Mouse (Mus musculus) lung, postnatal 10 days (tissue): Measurements from ENCODE around the gene Tlr6.
A peak's percentile ranks its signal among the peaks of the same experiment; 100 is the strongest.

Source experiments
- DNase-seq: peaks from one replicate; pipeline ENCODE4 v3.0.0; 2021

Gene Tlr6

DNA sequence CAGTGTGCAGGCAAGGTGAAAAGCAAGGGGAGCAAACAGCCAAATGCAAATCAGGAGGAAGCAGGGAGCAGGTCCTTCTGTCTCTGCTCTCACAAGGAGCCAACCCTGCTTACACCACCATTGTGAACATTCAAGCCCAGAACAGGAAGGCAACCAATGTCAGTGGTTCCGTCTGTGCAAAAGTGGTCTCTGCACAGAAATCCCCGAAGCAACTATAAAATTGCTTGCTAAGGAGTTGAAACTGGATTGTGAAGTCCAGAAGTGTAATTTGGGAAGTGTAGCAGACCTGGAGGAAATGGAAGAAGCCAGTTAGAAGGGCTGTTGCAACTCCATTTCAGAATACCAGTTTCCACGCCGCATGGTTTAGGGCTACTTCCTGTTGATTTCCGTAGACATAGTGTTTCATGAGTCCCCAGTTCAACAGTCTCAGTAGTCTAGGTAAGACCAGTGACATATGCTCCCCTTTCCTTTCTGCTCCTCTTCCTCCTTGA is 37.0 kb downstream of the Tlr6 start:
- no peak for DNase-seq

DNA sequence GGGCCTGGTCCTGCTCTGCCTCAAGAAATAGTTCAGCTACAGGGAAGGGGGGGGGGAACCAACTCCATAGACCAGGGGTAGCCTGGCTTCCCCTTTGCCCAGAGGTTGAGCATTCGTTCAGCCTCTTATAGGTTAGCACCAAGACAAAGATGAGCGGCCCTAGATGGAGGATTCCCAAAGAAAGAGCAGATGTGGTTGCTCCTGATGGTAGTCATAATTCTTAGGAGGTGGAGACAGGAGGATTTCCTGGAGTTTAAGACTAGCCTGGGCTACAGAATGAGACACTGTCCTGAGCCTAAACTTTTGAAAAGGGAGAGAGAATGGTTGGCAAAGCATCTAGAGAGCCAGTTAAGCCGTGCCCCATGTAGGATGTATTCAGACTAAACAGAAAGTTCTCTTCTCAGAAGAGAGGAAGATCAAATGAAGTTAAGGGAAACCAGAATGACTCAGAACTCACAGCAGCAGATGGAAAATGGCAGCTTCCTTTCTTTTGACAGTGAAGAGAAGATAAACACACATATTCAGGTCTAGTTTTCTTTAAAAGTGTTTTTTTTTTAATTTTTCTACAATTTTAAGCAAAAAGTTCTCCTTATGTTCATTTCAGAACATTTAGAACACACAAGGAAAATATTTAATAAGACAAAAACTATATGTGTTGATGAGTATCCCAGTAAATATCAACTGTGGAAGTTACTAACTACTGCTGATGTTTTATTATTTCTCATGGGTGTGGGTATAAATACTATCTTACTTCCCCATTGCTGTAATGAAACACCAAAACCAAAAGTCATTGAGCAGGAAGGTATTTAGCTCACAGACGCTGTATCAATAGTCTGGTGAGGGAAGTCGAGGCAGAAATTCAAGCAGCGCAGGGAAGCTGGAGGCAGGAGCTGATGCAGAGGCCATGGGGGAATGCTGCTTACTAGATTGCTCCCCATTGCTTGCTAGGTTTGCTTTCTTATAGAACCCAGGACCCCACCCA is 41.0 kb downstream of the Tlr6 start:
- DNase-seq = no peak

DNA sequence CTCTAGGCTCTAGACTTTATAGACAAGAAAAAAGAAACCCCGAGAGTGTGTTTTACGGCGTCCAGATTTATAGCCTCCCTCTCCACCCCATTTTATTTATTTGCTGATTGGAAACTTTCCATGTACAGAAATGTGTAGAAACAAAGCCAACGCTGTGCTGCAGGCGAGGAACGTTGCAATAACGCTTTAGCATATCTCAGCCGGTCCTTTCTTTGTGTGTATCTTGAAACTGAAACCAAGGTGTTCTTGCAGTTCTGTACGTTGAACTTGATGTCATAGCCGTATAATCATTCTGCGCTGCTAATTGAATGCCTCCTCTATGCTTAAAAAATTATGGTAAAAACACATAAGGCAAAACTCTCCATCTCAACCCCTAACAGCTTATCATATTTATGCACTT is 42.2 kb downstream of the Tlr6 start:
- no peak for DNase-seq

DNA sequence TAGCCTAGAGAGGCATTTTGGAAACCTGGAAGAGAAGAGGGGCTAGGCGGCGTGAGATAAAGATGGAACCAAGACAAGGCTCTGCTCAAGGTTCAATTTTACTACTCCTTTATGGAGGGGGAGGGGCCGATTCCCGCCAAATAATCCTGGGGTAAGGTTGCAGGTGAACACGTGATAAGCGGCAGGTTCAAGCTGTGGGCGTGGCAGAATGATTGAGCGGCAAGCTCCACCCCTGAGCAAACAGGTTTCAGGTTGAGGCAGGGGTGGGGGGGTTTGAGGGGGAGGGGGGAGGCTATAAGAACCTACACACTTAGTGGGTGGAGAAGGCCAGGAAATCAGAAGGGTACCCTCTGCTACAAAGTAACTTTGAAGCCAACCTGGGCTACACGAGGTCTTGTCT is 42.7 kb downstream of the Tlr6 start:
- no peak for DNase-seq

DNA sequence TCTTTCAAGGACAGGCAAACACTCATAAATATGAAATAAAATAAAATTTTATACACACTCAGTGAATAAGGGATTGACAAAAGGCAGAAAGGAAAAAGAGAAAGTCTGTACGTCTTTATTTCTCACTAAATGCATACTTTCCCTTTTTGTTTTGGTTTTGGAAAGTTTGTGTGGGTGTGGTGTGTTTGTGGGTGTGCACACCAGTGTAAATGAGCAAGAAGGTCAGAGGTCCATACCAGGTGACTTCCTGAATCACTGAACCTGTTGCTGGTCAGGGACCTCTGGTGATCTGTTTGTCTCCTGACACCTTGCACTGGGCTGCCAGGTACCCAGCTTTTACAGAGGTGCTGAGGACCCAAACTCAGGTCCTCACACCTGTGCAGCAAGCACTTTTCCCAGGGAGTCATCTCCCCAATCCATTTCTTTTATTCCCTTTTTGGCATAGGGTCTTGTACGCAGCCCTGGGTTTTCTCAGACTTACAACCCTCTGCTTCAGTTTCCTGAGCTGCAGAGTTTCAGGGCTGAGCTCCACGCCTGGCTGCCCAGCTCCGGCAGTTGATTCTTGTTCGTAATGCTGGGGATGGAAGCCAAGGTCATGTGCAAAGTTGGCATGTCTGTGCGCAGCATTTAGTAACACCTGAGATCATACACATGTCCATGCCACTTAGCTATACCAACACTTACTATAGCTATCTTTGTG is 51.2 kb downstream of the Tlr6 start:
- no peak for DNase-seq

DNA sequence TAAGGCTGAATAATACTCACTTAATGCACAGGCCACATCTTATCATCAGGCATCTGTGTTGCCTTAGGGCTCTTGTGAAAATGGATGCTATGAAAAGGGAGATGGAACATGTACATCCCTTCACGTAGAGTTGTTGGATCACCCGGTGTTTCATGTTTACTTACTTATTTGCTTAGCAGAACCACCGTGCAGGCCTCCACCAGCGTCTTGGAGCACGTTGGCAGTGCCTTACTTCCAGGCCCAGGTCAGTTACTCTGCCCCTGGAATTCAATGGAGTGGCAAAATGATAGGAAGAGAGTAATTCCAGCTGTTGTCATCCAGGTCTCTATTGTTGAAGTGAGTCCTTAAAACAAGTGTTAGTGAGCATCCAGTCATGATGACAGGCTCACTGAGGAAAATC is 52.0 kb downstream of the Tlr6 start:
- DNase-seq = no peak

DNA sequence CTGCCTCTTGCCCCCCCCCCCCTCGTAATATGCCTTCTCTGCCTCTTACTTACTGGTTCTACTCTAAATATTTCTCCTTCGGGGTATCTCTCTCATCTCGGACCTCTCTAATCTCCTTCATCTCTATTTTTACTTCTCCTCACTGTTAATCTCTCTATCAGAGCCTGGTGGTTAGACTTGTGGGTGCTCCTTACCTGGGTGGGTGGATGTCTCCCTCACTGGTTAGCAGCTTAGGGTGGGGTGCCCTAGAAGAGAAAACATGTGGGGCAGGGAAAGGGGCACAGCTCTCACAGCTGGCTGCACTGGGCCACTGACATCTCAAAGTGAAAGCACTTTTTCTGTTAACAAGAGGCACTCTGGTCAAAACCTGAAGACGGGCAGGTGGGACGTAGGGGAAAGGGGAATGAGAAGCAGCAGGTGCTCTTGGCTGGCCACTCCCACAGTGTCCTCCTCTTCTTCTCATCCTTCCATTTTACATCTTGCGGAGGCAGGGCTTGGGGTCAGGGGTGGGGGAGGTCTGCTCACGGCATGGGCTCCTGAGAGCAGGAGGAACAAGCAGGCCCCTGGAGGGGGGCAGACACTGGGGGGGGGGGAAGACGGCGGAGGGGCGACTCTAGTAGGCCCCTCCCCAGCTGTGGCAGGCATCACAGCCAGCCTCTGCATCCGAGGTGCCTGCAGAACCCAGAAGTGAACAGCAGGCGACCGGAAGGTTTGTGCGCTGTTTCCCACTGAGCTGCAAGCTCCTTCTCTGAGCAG is 54.2 kb downstream of the Tlr6 start:
- peak; percentile 37 for DNase-seq
